Mouse (Mus musculus): ENCODE results near the gene Fasl. TPM values are rescaled to one million over a fixed set of nuclear protein-coding genes. Genes with fewer than 3 reads are reported as not detected.

The Fasl gene
- total and polyA plus RNA-seq, 3 experiments = not detected

DNA sequence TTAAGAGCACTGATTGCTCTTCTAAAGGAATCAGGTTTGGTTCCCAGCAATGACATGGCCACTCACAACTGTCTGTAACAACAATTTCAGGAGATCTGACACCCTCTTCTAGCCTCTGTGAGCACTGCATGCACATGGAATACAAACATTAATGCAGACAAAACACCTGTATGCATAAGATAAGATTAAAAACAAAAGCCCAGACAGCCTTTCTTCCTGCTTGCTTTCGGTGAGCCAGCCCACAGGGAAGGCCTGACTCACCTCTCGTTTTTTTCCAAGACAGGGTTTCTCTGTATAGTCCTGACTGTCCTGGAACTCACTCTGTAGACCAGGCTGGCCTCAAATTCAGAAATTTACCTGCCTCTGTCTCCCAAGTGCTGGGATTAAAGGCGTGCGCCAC, 44.1 kb downstream of the Fasl start:
- H3K4me3 ChIP-seq (ENCODE audit: control insufficient read depth in 1 of 2, insufficient read depth in 1 of 2, low read depth in 2 of 2, low read length in 2 of 2) = no peak overlapping the region
- 0 out of 2 replicates have a peak, but pooled peaks have one; percentile 12 for TF ChIP-seq TAL1 (IDR thresholded peaks at IDR 0.05; ENCODE audit: low read length)
- TF ChIP-seq SMC3 (IDR thresholded peaks at IDR 0.05; ENCODE audit: low read depth, low read length) = no peak
- no peak overlapping the region for H3K27ac ChIP-seq (ENCODE audit: control insufficient read depth, low read depth, low read length)
- H3K36me3 ChIP-seq (ENCODE audit: control insufficient read depth in 1 of 2, insufficient read depth in 2 of 2, low read length in 2 of 2) = peaks cover 0 to 7% of the 10 kb centered on the region in 2 experiments; a peak in 2 of 4 replicates
- no peak for DNase-seq (ENCODE audit: low read depth, low spot score)
- H3K9ac ChIP-seq (ENCODE audit: control insufficient read depth, low read depth, low read length, poor library complexity, severe bottlenecking) = no peak overlapping the region
- H3K4me1 ChIP-seq (ENCODE audit: control insufficient read depth in 1 of 2, insufficient read depth in 2 of 2, low read length in 2 of 2) = peaks cover 0 to 20% of the 10 kb centered on the region in 2 experiments; a peak in 2 of 4 replicates
- H3K9me3 ChIP-seq (replicated peaks; ENCODE audit: insufficient read depth, low read length) = no peaks in the 10 kb centered on the region
- no peaks in the 10 kb centered on the region for H3K79me2 ChIP-seq (ENCODE audit: control insufficient read depth, insufficient read depth, low read length, poor library complexity)
- H3K27me3 ChIP-seq (ENCODE audit: control insufficient read depth in 1 of 2, insufficient read depth in 2 of 2, low read length in 2 of 2) = peaks cover 0 to 3% of the 10 kb centered on the region in 2 experiments; a peak in 1 of 4 replicates

DNA sequence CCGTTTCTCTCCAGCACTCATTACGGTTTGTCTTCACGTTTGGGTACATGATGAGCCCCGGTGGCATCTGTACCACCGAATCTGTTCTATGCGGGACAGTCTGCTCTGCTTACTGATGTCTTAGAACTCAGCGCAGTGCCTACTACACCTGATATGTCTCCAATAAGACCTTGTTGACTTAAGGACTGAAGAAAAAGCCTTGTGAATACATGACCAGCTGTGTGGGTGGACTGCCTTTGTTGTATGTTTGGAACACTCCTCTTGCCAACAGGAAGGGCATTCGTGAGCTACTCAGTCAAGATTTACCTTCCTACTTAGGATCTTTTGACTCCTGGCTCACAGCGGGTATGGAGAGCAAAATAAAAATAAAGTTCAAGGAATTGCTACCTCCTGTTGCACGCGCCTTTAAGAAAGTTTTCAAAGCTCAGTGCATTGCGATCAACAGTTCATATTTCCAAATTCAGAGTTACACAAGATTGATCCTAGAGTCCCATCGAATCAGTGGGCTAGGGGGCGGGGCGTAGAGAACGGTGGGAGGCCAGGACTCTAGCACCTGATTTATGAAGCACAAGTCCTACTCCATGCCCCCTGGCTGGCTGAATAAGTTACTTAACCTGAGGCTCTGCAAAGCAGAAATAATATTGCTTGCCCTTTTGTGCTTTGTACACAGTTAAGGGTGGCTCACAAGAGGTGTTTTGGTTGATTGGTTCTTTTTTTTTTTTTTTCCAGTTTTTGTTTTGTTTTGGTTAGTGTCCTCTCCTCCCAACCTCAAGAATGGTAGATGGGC, 45.6 kb downstream of the Fasl start:
- TF ChIP-seq GATA1 (IDR thresholded peaks at IDR 0.05; ENCODE audit: low read depth, low read length) (no peak), MYB (IDR thresholded peaks at IDR 0.05; ENCODE audit: low read depth, low read length) (no peak), USF1 (IDR thresholded peaks at IDR 0.05; ENCODE audit: low read depth, low read length) (no peak), USF2 (IDR thresholded peaks at IDR 0.05; ENCODE audit: borderline replicate concordance in 1 of 2, insufficient read depth in 1 of 2, low read depth in 1 of 2, low read length in 2 of 2) (no peak), TCF12 (IDR thresholded peaks at IDR 0.05; ENCODE audit: low read depth, low read length) (no peak), NRF1 (IDR thresholded peaks at IDR 0.05; ENCODE audit: insufficient read depth, low read depth, low read length, poor library complexity, severe bottlenecking) (no peak), SIN3A (IDR thresholded peaks at IDR 0.05; ENCODE audit: low read length) (no peak), ZC3H11A (IDR thresholded peaks at IDR 0.05; ENCODE audit: low read depth, low read length) (no peak), POLR2A (IDR thresholded peaks at IDR 0.05; ENCODE audit: control insufficient read depth in 1 of 2, insufficient read depth in 1 of 2, low read depth in 1 of 2, low read length in 2 of 2, poor library complexity in 1 of 2) (no peak), POLR2AphosphoS2 (IDR thresholded peaks at IDR 0.05; ENCODE audit: low read length) (no peak)
- no peak overlapping the region for H3K27ac ChIP-seq (ENCODE audit: control insufficient read depth, low read depth, low read length)
- DNase-seq (ENCODE audit: low read depth, low spot score) = no peak

DNA sequence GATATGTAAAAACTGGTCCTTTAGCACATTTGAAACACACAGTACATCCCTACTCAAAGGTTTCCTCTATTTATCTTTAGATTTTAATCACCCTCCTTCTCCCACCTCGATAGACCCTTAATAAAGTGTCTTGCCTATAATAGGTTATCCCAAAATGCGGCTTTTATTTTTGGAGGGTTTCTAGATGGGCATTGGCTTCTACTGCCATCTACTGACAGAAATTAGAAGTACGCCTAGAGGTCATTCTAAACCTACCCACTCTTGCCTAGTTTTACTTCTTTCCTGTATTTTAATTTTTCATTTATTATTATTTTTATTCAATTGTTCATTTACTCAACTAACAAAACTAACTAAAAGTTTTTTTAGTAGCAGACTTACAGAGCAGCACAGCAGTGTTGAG, 51.4 kb downstream of the Fasl start:
- peaks cover 2 to 12% of the 10 kb centered on the region in 2 experiments; a peak in 3 of 4 replicates for H3K4me1 ChIP-seq (ENCODE audit: control insufficient read depth in 1 of 2, insufficient read depth in 2 of 2, low read length in 2 of 2)
- DNase-seq (ENCODE audit: low read depth, low spot score) = peak; percentile 65
- no peaks in the 10 kb centered on the region for H3K79me2 ChIP-seq (ENCODE audit: control insufficient read depth, insufficient read depth, low read length, poor library complexity)
- H3K27me3 ChIP-seq (ENCODE audit: control insufficient read depth in 1 of 2, insufficient read depth in 2 of 2, low read length in 2 of 2) = peaks cover 0 to 3% of the 10 kb centered on the region in 2 experiments; a peak in 2 of 4 replicates
- peaks cover 0 to 8% of the 10 kb centered on the region in 2 experiments; a peak in 2 of 4 replicates for H3K36me3 ChIP-seq (ENCODE audit: control insufficient read depth in 1 of 2, insufficient read depth in 2 of 2, low read length in 2 of 2)
- no peak overlapping the region for H3K4me3 ChIP-seq (ENCODE audit: control insufficient read depth in 1 of 2, insufficient read depth in 1 of 2, low read depth in 2 of 2, low read length in 2 of 2)
- no peak overlapping the region for H3K27ac ChIP-seq (ENCODE audit: control insufficient read depth, low read depth, low read length)
- no peaks in the 10 kb centered on the region for H3K9me3 ChIP-seq (replicated peaks; ENCODE audit: insufficient read depth, low read length)
- H3K9ac ChIP-seq (ENCODE audit: control insufficient read depth, low read depth, low read length, poor library complexity, severe bottlenecking) = no peak overlapping the region
- TF ChIP-seq EP300 (IDR thresholded peaks at IDR 0.05; ENCODE audit: low read depth in 1 of 2, low read length in 2 of 2) (no peak), USF1 (IDR thresholded peaks at IDR 0.05; ENCODE audit: low read depth, low read length) (no peak), RCOR1 (IDR thresholded peaks at IDR 0.05; ENCODE audit: low read depth, low read length) (no peak), SIN3A (IDR thresholded peaks at IDR 0.05; ENCODE audit: low read length) (no peak), JUND (IDR thresholded peaks at IDR 0.05; ENCODE audit: low read depth, low read length) (no peak), ETS1 (IDR thresholded peaks at IDR 0.05; ENCODE audit: low read depth, low read length) (no peak), RAD21 (IDR thresholded peaks at IDR 0.05; ENCODE audit: low read depth, low read length) (peak; percentile 75), UBTF (IDR thresholded peaks at IDR 0.05; ENCODE audit: borderline replicate concordance, insufficient read depth, low read depth, low read length) (no peak), E2F4 (IDR thresholded peaks at IDR 0.05; ENCODE audit: borderline replicate concordance, low read depth, low read length) (no peak), MYB (IDR thresholded peaks at IDR 0.05; ENCODE audit: low read depth, low read length) (no peak), BHLHE40 (IDR thresholded peaks at IDR 0.05; ENCODE audit: borderline replicate concordance, low read depth, low read length) (no peak), TAL1 (IDR thresholded peaks at IDR 0.05; ENCODE audit: low read length) (no peak), ZMIZ1 (IDR thresholded peaks at IDR 0.05; ENCODE audit: low read depth, low read length) (no peak), USF2 (IDR thresholded peaks at IDR 0.05; ENCODE audit: borderline replicate concordance in 1 of 2, insufficient read depth in 1 of 2, low read depth in 1 of 2, low read length in 2 of 2) (no peak), HCFC1 (IDR thresholded peaks at IDR 0.05; ENCODE audit: low read depth, low read length) (no peak), ELF1 (IDR thresholded peaks at IDR 0.05; ENCODE audit: low read depth, low read length) (no peak)

More for the DNA sequence above, 45.6 kb downstream of the Fasl start:
- H3K4me1 ChIP-seq (ENCODE audit: control insufficient read depth in 1 of 2, insufficient read depth in 2 of 2, low read length in 2 of 2) = peaks cover 0 to 12% of the 10 kb centered on the region in 2 experiments; a peak in 2 of 4 replicates
- H3K27me3 ChIP-seq (ENCODE audit: control insufficient read depth in 1 of 2, insufficient read depth in 2 of 2, low read length in 2 of 2) = peaks cover 0 to 3% of the 10 kb centered on the region in 2 experiments; a peak in 1 of 4 replicates
- H3K4me3 ChIP-seq (ENCODE audit: control insufficient read depth in 1 of 2, insufficient read depth in 1 of 2, low read depth in 2 of 2, low read length in 2 of 2) = no peak overlapping the region
- no peak overlapping the region for H3K9ac ChIP-seq (ENCODE audit: control insufficient read depth, low read depth, low read length, poor library complexity, severe bottlenecking)
- H3K9me3 ChIP-seq (replicated peaks; ENCODE audit: insufficient read depth, low read length) = no peaks in the 10 kb centered on the region
- H3K36me3 ChIP-seq (ENCODE audit: control insufficient read depth in 1 of 2, insufficient read depth in 2 of 2, low read length in 2 of 2) = peaks cover 0 to 3% of the 10 kb centered on the region in 2 experiments; a peak in 2 of 4 replicates
- H3K79me2 ChIP-seq (ENCODE audit: control insufficient read depth, insufficient read depth, low read length, poor library complexity) = no peaks in the 10 kb centered on the region
